Mouse (Mus musculus) splenic B cell, adult 2 months (primary cell): ENCODE results near the gene Gm3633.
"Not testable (repeated sequence)": the region's sequence is repeated elsewhere in the genome, so short reads cannot be mapped to it uniquely, and the experiment has no call there.

ENCODE experiments used
- DNase-seq: peaks from one replicate; pipeline ENCODE4 v3.0.0-alpha.2; 2011; ENCODE audit warnings: low read depth, low spot score
- H3K27me3 ChIP-seq: 2 replicates; pipeline ENCODE4 v1.6.1; 2012; ENCODE audit warnings: mild to moderate bottlenecking, low read length, moderate library complexity, mixed read lengths; ENCODE audit not compliant: control insufficient read depth, poor library complexity, insufficient read depth, severe bottlenecking
- H3K36me3 ChIP-seq: 2 replicates; pipeline ENCODE4 v1.6.1; 2012; ENCODE audit warnings: mild to moderate bottlenecking, low read length, moderate library complexity, mixed read lengths; ENCODE audit not compliant: control insufficient read depth, poor library complexity, insufficient read depth, severe bottlenecking

Gene Gm3633

GRCm38 (mm10) chr14:42641817-42642216 lies at the start of gene Gm3633:
Gene Gm3633, minus strand, starts transcription at chr14:42641917.
- DNase-seq, H3K36me3 ChIP-seq, H3K27me3 ChIP-seq: not testable (repeated sequence)

GRCm38 (mm10) chr14:42655638-42656037 lies 13.9 kb upstream of the Gm3633 start, which contains the start of gene Gm10378:
Gene Gm10378, plus strand, starts transcription at chr14:42655938.
- DNase-seq, H3K27me3 ChIP-seq, H3K36me3 ChIP-seq: not testable (repeated sequence)

- not testable (repeated sequence) for H3K36me3 ChIP-seq, H3K27me3 ChIP-seq, DNase-seq
Measured at GRCm38 (mm10) chr14:42599782-42600181, 41.9 kb downstream of the Gm3633 start, which contains the start of gene Gm17124. Gene Gm17124, minus strand, starts transcription at chr14:42599882.
